Mouse (Mus musculus): Measurements from ENCODE around the gene Slc30a2. TPM values are rescaled to one million over a fixed set of nuclear protein-coding genes. Genes with fewer than 3 reads are reported as not detected.
"Not testable (repeated sequence)": the region's sequence is repeated elsewhere in the genome, so short reads cannot be mapped to it uniquely, and the experiment has no call there.

The Slc30a2 gene
- total RNA-seq, 2 experiments from 2014 or later, result 5.4 to 12.7 TPM

DNA sequence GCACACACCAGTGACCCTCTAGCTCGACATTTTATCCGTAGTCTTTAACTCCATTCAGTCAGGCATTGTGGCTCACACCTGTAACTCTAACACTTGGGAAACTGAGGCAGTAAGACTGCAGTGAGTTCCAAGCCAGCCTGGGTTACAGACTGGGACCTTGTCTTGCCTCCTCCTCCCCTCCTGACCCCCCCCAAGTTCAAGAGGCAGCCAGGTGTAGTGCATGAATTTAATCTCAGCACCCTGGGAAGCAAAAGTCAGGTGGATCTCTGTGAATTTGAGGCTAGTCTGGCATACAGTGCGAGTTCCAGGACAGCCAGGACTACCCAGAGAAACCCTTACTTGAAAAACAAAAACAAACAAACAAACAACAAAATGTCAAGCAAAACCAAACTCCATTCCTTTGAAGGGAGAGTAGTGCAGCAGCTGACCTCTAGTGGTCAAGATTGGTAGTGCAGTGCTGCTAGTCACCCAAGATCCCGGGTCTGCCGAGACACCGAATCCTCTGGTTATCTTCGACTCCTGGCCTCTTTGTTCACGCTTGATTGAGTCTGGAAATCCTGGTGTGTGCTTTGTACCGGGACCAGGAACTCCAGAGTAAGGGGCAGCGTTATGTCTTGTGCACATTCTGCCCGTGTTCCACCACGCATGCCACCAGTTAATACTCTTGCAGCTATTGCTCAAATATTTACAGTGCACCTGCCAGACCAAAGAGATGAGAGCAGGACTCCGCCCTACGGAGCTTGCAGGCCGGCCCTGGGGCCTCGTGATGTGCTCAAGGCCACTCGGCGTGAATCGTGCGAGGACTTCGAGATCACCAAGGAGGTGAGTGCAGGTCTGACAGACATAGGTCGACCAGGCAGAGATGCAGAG, 13.8 kb downstream of the Slc30a2 start:
- peak; percentile 86 for DNase-seq (ENCODE audit: low spot score)

DNA sequence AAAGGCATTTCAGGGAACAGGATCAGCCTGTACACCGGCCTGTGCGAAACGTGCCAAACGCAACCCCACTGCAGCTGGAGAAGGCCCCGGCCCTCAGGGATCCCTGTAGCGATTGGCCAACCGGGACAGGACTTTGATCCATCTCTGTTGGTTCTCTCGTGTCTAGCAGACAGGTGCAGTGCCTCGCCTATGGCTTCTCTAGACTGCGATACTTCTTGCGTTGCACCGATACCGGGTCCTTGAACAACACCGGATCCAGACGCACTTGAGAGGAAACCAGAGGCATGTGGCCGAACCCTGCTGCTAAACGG, 14.4 kb downstream of the Slc30a2 start:
- no peak for DNase-seq (ENCODE audit: low spot score)

DNA sequence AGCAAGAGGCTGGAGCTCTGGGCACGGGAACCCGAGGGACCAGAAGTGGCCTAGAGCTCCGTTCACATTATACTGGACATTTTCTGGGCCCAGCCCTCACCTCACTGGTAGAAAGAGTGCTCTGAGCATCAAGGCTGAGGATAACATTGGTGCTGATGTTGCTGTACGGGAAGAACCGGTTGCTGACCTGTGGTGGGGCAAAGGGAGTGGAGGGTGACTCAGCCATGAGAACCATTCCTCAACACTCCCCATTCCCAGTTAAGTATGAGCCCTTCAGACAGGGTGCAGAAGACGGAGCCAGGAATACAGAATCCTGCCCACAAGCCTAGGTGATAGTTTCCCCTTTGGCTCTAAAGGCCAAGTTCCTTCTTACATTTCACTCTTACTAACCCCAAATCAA, 16.7 kb downstream of the Slc30a2 start:
- no peak for DNase-seq (ENCODE audit: low spot score)

DNA sequence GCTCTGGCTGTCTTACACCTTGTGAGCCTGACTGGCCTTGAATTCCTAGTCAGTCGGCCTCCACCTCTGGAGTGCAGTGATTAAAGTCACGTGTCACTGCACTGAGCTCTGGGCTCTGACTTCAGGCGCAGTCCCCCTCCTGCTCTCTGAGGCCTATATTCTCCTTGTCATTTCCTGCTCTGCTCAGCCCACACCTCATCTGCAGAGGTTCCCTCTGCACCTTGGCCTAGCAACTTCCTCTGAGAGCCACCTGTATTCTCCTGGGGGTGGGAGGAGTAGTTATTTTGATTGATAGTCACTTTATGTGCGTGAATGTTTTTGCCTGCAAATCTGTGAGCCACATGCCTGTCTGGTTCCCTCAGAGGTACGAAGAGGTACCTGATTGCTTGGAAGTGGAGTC, 18.2 kb downstream of the Slc30a2 start:
- no peak for DNase-seq (ENCODE audit: low spot score)

DNA sequence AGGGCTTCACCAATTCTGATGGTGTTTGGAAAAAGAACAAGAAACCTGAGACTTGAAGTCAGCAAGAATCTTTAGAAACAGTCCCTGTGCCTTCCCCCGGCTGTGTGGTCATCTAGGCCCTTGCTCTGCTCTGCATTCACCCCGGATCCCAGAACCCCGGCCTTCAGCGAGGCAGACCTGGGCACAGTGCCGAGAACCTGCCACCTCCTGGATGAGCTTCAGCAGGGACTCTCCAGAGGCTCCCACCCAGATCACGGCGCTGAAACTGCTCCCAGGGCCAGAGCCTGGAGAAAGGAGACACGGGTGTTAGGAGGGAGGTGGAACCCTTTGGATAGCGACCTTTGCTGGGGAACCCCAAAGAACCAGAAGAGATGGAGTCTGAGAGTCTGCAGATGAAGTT, 19.1 kb downstream of the Slc30a2 start:
- no peak for DNase-seq (ENCODE audit: low spot score)

DNA sequence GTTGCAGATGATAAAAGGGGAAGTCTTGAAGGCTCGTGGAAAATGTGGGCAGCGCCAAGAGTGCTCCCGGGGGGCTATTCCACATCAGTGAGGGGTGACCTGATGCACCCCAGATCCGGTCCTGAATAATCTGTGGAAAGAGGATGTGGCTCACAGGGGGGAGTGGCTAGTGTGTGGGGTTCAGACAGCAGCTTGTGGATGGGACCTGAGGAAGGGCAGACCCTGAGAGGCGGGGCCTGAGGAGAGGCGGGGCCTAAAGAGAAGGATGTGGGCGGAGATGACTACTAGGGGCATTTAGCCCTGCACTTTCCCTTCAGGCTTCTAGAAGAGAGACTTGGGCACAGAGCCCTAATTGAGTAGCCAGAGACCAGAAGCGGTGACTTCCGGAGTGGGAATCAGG, 19.6 kb downstream of the Slc30a2 start:
- no peak for DNase-seq (ENCODE audit: low spot score)

DNA sequence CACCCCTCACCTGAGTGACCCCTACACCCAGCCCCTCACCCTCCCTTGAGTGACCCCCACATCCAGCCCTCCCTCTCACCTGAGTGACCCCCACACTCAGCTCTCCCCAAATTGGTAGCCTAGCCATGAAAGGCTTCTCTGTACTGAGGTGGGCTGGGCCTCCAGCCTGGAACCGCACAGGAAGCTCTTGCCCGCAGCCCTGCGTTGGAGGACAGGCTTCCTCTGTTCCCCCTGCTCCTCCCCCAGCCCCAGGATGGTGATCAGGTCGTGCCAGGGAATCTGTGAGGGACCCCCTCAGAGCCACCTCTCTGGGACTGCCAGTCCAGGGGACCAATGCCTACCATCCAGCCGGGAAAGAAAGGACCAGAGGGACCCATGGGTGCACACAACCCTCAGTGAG, 22.3 kb downstream of the Slc30a2 start:
- no peak for DNase-seq (ENCODE audit: low spot score)

DNA sequence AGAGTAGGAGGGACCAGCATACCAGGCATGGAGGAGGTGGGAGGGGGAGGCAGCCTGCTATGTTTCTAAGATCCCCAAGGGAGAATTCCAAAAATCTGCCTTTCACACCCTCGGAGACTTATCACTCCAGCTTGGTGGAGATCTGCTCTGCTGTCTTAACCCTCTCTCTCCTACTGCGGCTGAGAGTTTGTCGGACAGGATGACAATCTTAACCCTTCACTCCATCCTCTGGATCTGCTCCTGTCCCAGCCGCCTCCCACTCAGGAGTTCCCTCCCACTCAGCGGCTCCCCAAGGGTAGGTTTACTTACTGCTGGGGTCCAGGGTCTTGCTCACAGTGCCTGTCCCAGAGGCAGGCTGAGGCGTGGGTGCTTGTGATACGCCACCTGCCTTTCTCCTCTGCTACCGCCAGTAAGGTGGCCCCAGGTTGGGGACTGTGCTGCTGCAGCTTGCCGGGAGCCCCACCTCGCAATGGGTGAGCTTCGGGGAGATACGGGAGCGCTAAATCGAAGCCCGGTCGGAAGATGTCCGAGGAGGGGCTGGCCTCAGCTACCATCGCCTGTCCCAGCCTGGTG, 27.8 kb downstream of the Slc30a2 start:
- DNase-seq (ENCODE audit: low spot score), result no peak

DNA sequence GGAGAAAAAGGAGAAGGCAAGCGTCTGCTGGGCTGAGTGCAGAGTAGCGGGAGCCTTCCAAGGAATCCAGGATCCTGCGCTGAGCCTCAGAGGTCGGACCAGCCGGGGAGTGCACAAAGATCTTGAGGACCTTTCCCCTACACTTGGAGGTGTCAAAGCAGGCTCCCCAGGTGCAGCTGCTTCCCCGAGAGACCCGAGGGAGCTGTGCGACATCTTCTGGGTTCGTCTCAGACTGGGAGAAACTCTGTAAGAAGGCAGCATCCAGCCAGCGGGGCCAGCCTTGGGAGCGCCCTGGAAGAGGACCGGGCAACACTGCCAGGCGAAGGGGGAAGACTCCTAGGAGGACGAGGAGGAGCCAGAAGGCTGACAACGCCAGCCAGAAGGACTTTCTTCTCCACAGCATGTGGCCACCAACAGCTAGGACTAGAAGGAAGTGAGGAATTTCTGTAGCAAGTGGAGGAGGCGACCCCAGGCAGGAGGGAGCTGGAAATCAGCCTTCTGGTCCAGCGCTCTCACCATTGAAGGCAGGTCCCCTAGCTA, 28.4 kb downstream of the Slc30a2 start:
- DNase-seq (ENCODE audit: low spot score), result no peak

DNA sequence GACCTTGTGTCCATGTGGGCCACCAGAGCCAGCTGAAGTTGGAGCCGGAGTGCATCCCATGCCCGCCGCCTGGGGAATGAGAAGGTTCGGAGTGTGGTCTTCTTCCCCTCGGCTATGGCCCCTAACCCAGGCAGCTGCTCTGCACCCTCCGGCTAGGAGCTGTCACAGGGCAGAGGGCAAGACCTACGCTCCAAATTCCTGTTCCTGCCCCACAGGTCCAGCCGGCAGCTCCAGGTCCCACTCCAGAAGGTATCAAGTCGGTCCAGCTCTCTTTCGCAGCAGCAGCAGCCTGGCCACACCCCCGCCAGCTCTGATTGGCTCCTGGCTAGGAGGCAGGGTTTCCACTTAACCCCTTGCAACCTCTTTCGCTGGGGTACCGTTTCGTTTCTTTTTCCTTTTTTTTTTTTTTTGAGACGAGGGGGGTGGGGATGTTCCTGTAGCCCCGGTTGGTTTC, 29.3 kb downstream of the Slc30a2 start:
- DNase-seq (ENCODE audit: low spot score), result peak; percentile 81

DNA sequence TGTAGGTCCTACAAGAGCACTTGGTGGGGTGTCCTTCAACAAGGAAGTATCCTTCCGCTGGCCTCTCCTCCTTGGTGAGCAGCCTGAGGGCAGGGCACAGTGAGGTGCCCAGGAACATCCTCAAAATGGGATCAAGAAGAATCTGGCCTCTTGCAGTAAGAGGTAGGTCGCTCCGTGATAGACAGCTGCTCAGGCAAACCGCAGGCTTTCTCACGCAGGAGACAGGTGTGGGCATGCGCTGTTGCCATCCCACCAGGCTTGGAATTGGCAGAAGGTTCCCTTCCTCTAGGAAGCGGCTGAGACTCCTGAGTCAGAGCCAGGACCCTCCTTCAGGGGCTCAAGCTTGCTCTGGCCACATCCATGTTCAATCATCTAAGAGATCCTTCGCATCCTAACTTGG, 30.3 kb downstream of the Slc30a2 start:
- no peak for DNase-seq (ENCODE audit: low spot score)

DNA sequence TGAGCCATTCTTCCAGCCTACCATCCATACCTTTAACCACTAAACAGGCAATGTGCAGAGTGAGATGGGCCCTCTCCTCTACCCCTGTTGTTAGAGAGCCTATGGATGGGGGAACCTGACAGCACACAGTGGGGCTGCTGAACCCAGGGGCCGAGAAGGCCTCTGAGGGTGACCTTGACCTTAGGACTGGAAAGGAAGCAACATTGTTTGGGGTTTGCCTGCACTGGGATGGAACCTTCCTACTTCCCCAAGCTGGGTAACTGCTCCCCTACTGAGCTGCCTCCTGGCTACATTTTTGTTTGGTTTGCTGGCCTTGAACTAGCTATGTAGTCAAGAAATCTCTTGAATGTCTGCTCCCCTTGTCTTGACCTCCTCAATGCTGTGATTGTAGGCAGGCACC, 31.3 kb downstream of the Slc30a2 start:
- no peak for DNase-seq (ENCODE audit: low spot score)

DNA sequence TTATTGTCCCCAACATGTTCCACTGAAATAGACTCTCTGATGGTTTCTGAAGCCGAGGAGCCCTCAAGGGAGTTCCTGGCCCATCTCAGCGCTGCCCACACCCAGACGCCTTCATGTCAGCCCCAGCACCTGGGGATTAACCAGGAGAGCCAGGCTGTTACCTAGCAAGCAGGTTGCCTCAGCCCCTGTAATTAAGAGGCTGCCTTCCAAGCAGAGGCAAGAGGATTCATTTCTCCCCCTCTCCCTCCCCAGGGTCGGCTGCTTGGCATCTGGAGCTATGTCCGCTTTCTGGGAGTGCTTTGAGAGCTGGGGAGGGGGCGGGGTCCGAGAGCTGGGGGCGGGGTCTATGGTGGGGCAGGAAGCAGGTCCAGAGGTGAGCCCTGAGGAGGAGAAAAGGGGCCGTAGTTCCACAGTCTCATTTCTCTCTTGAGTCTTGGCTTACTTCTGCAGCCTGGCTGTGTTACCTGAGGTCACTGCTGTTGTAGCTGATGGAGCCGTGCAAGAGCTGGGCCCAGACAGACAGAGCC, 35.2 kb downstream of the Slc30a2 start:
- DNase-seq (ENCODE audit: low spot score), result no peak

DNA sequence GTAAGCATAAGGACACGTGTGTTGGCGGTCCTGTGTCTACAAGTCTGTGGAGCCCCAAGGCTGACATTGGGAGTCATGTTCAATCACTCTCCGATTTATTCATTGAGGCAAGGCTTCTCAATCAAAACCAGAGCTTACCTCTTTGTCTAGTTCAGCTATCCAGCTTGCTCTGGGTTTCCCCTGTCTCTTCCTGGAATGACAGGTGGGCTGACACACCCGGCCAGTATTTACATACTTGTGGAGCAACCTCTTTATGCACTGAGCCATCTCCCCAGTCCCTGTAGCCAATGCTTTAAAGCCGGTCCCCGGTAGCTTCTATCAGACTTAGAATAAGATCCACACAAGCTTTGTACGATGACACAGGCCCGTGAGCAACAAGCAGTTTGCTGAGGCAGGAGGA, 36.5 kb downstream of the Slc30a2 start:
- no peak for DNase-seq (ENCODE audit: low spot score)

DNA sequence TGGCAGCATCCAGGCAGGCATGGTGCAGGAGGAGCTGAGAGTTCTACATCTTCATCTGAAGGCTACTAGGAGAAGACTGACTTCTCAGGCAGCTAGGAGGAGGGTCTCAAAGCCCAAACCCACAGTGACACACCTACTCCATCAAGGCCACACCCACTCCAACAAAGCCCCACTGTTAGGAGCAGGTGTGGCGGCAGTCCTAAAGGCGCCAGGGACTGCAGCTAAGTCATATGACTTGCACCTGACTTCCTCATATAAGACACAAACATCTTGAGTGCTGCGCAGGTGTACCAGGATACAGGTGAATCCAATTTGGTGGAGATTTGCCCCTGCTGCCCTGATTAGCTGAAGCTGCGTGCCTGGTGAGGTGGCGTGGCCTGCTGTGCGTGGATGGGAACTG, 40.8 kb downstream of the Slc30a2 start, which contains the start of gene Extl1:
Gene Extl1 (minus strand): TSS at position 101 of the 400 bp plus-strand sequence.
- DNase-seq (ENCODE audit: low spot score), result not testable (repeated sequence)

DNA sequence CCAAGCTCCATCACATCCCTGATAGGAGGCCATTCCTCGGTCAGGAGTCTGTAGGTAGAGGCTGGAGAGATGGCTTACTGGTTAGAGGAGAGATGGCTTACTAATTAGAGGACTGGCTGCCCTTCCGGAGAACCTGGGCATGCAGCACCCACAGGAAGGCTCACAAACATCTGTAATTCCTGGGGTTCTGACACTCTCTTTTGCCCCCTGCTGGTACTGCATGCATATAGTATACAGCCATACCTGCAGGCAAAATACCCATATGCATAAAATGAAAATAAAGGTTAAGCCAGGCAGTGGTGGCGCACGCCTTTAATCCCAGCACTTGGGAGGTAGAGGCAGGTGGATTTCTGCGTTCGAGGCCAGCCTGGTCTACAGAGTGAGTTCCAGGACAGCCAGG, 44.3 kb downstream of the Slc30a2 start:
- no peak for DNase-seq (ENCODE audit: low spot score)

DNA sequence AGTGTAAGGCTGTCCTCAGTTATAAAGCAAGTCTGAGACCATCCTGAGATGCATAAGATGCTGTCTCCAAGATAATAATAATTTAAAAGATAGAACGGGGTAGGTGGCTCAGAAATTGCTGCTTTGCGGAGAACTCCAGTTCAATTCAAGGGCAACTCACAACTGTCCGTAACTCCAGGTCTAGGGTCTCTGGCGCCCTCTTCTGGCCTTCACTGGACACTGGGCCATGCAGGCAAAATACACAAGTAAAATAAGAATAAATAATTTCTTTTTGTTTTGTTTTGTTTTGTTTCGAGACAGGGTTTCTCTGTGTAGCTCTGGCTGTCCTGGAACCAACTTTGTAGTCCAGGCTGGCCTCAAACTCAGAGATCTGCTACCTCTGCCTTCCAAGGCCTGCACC, 45.4 kb downstream of the Slc30a2 start:
- DNase-seq (ENCODE audit: low spot score), result peak; percentile 73

DNA sequence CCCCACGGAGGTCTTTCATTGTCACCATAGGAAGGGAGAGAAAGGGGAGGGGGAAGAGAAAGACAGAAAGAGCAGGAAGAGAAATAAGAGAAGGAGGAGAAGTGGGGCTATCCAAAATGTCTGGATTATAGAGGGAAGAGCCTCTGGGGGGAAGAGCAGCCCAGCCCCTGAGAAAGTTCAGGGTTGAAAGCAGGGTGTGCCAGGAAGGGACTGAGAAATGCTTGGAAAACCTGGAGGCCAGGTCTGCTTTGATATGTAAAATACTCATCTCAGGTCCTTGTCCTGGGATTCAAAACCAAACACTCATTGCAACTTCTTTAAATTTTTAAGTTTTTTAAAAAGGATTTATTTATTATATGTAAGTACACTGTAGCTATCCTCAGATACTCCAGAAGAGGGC, 48.7 kb downstream of the Slc30a2 start:
- DNase-seq (ENCODE audit: low spot score), result no peak

DNA sequence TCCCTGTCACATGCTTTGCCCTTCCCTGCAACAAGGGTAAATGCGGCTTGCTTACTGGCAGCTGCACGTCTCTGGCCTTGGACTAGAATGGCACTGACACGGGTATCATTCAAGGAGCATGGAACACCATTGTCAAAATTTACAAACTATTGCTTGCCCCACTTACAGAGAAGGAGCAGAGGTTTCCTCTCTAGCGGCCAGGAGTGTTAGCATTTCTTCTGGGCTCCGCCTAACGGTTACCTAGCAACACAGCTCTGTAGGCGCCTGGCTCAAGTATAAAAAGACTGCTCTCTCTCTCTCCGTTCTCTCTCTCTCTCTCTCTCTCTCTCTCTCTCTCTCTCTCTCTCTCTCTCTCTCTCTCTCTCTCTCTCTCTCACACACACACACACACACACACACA, 49.6 kb downstream of the Slc30a2 start:
- DNase-seq (ENCODE audit: low spot score), result no peak

DNA sequence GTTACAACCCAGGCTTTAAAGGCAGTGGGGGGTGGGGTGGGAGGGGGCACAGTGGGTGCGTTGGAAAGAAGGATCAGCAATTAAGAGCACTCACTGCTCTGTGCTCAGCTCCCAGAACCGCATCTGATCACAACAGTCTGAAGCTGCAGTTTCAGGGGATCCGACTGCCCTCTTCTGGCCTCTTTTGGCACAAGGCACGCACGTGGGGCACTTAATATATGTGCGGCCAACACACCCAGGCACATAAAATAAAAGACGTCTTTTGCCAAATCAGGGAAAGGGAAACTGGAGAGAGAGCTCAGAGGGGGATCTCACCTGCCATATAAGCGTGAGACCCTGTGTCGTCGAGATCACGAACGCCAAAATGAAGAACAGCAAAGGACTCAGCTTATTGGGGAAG, 50.0 kb downstream of the Slc30a2 start:
- no peak for DNase-seq (ENCODE audit: low spot score)

DNA sequence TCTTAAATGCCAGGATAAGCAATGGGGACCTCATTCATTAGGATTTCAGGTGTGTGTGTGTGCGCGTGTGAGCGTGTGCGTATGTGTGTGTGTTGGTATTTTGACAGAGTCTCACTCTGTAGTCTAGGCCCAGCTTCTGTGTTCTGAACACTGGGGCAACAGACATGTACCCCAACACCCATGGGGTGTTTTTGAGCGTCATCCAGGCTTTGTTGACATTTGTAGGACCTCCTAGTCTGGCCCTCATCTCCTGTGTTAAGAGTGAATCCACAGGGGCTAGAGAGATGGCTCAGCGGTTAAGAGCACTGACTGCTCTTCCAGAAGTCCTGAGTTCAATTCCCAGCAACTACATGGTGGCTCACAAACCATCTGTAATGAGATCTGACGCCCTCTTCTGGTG, 52.2 kb downstream of the Slc30a2 start:
- DNase-seq (ENCODE audit: low spot score), result no peak

DNA sequence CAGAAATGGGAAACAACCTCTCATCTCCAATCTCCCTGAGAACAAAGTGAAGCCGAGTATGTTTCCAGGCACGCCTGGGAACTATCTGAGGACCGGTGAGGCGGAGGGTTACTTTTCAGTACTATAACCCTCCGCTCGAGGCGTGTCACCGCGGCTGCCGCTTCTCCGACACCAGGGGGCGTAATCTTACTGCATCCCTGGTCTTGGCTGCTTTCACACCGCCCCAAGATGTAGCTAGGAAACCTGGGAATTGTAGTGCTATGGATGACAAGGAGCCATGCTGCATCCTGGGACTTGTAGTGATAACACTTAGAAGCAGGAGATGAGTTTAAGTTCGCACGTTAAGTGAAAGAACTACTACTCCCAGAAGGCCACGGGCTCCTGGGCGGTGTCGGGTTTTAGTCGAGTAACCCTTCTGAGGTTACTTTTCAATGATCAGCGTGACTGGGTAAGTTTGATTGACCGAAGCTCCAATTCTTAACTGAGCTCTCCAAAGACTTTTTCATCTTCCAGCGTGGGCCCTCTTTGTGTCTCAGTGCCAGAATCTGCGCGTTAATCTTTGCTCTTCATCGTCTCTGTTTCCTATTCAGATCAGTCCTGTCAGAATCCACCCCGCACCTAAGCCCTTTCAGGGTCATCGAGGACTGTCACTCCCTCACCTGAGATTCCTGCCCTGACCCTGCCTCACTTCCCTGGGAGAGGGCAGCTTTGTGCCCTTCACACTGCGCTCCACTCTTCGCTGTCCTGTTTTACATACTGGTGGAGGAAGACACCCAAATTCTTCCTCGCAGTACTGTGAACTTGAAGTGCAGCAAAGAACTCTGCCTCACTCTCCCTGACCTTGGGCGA, 53.2 kb downstream of the Slc30a2 start, which contains the start of gene Pafah2:
Gene Pafah2 (plus strand): TSS at position 344 of the 849 bp plus-strand sequence.
- DNase-seq (ENCODE audit: low spot score), result peak; percentile 97

All from gastrocnemius, adult 18-20 months (tissue).